Mouse (Mus musculus) adrenal gland, postnatal 4 days (tissue): ENCODE data around the gene Rnh1. TPM values are rescaled to one million over a fixed set of nuclear protein-coding genes. Genes with fewer than 3 reads are reported as not detected.

ENCODE experiments used
- DNase-seq, 2 experiments: peaks; one replicate each; pipeline ENCODE4 v3.0.0; 2021 to 2022; ENCODE audit warnings: low spot score in 2 of 2, mixed read lengths in 2 of 2
- microRNA-seq: library from miRNA; unstranded; fragments of <30 nt; microRNA quantifications from one replicate; pipeline ENCODE4 v1.2.0, GENCODE M21; 2021
- total RNA-seq, 2 experiments: library from RNA; stranded (reverse); gene quantifications; 2 replicates each; pipeline ENCODE4 v1.2.3; 2021

Gene Rnh1
- total RNA-seq, 2 experiments from 2014 or later, result 179 to 186 TPM

- no peak for DNase-seq
Measured at GRCm38 (mm10) chr7:141119487-141119886, 53.2 kb downstream of the Rnh1 start.

GRCm38 (mm10) chr7:141117636-141118035 is 55.0 kb downstream of the Rnh1 start, which contains the start of gene Ano9:
Gene Ano9 (minus strand): TSS chr7:141117806.
- no peak for DNase-seq

- DNase-seq, result no peak
Measured at GRCm38 (mm10) chr7:141115874-141116273, 56.8 kb downstream of the Rnh1 start.

Small RNAs within 50 kb of the gene (microRNA-seq; reads per million reads assigned to microRNA genes)
- gene Mir210, result 507 reads per million, percentile 67 among the genes with 10 or more reads in this experiment

Other genes starting within 250 kb of the Rnh1 start
- 10 to 100 TPM; 41.5 to 44.5 TPM for gene Pgghg, start 231.5 kb downstream of the Rnh1 start, total RNA-seq
- gene Ifitm5, start 222.6 kb downstream of the Rnh1 start, total RNA-seq, result 1 to 10 TPM; 2.6 to 2.8 TPM
- not detected for gene Gm45717, start 216.9 kb downstream of the Rnh1 start, total RNA-seq
- gene Ifitm2, start 216.9 kb downstream of the Rnh1 start, total RNA-seq, result 100 to 1,000 TPM; 508 to 623 TPM
- gene Ifitm1, start 205.6 kb downstream of the Rnh1 start, total RNA-seq, result 10 to 100 TPM in 1 of 2 experiments, 1 to 10 TPM in 1; 8.0 to 13.7 TPM
- gene Ifitm3, start 162.1 kb downstream of the Rnh1 start, total RNA-seq, result 100 to 1,000 TPM; 109 to 115 TPM
- 1 to 10 TPM; 2.1 to 4.5 TPM for gene Ifitm6, start 154.9 kb downstream of the Rnh1 start, total RNA-seq
- not detected for gene Gm17387, start 143.7 kb downstream of the Rnh1 start, total RNA-seq
- 10 to 100 TPM in 1 of 2 experiments, 1 to 10 TPM in 1; 7.0 to 11.3 TPM for gene B4galnt4, start 111.8 kb downstream of the Rnh1 start, total RNA-seq
- gene Pkp3, start 94.6 kb downstream of the Rnh1 start, total RNA-seq, result 1 to 10 TPM; 1.6 to 2.2 TPM
- 10 to 100 TPM in 1 of 2 experiments, 1 to 10 TPM in 1; 7.0 to 10.3 TPM for gene Sigirr, start 72.3 kb downstream of the Rnh1 start, total RNA-seq
- gene Ano9, start 55.1 kb downstream of the Rnh1 start, total RNA-seq, result 1 to 10 TPM in 1 of 2 experiments, under 1 TPM in 1; 0.65 to 2.2 TPM
- gene Ptdss2, start 50.5 kb downstream of the Rnh1 start, total RNA-seq, result 10 to 100 TPM; 44.2 to 53.1 TPM
- gene Hras, start 21.1 kb upstream of the Rnh1 start, total RNA-seq, result 10 to 100 TPM; 88.5 to 96.4 TPM
- 1 to 10 TPM; 8.8 to 9.9 TPM for gene Lrrc56, start 21.3 kb upstream of the Rnh1 start, total RNA-seq
- 1 to 10 TPM in 1 of 2 experiments, under 1 TPM in 1; 0.82 to 1.0 TPM for gene Lmntd2, start 41.2 kb upstream of the Rnh1 start, total RNA-seq
- gene Rassf7, start 43.0 kb upstream of the Rnh1 start, total RNA-seq, result 10 to 100 TPM; 14.7 to 15.1 TPM
- gene Phrf1, start 55.9 kb upstream of the Rnh1 start, total RNA-seq, result 10 to 100 TPM; 77.1 to 91.9 TPM
- gene Irf7, start 93.6 kb upstream of the Rnh1 start, total RNA-seq, result 1 to 10 TPM; 7.3 to 7.5 TPM
- 10 to 100 TPM in 1 of 2 experiments, 1 to 10 TPM in 1; 9.4 to 15.5 TPM for gene Cdhr5, start 103.9 kb upstream of the Rnh1 start, total RNA-seq
- 10 to 100 TPM in 1 of 2 experiments, 1 to 10 TPM in 1; 9.0 to 12.9 TPM for gene Sct, start 106.3 kb upstream of the Rnh1 start, total RNA-seq
- gene Drd4, start 119.1 kb upstream of the Rnh1 start, total RNA-seq, result under 1 TPM; 0.34 to 0.36 TPM
- 10 to 100 TPM; 74.1 to 78.8 TPM for gene Deaf1, start 154.8 kb upstream of the Rnh1 start, total RNA-seq
- 10 to 100 TPM; 34.8 to 36.6 TPM for gene Tmem80, start 154.9 kb upstream of the Rnh1 start, total RNA-seq
- 10 to 100 TPM in 1 of 2 experiments, 1 to 10 TPM in 1; 3.1 to 15.7 TPM for gene Eps8l2, start 166.0 kb upstream of the Rnh1 start, total RNA-seq
- 100 to 1,000 TPM; 251 to 277 TPM for gene Taldo1, start 219.3 kb upstream of the Rnh1 start, total RNA-seq
- gene Gatd1, start 241.3 kb upstream of the Rnh1 start, total RNA-seq, result 10 to 100 TPM; 44.9 to 50.6 TPM